Mouse (Mus musculus): ENCODE measurements at regions not wholly inside any gene's neighbourhood (a gene's known extent, or its start where the extent isn't known, plus 50 kb on each side); places are given as distances from the start of the nearest gene placed in this dataset.
"Not testable (repeated sequence)": the region's sequence is repeated elsewhere in the genome, so short reads cannot be mapped to it uniquely, and the experiment has no call there.

DNA sequence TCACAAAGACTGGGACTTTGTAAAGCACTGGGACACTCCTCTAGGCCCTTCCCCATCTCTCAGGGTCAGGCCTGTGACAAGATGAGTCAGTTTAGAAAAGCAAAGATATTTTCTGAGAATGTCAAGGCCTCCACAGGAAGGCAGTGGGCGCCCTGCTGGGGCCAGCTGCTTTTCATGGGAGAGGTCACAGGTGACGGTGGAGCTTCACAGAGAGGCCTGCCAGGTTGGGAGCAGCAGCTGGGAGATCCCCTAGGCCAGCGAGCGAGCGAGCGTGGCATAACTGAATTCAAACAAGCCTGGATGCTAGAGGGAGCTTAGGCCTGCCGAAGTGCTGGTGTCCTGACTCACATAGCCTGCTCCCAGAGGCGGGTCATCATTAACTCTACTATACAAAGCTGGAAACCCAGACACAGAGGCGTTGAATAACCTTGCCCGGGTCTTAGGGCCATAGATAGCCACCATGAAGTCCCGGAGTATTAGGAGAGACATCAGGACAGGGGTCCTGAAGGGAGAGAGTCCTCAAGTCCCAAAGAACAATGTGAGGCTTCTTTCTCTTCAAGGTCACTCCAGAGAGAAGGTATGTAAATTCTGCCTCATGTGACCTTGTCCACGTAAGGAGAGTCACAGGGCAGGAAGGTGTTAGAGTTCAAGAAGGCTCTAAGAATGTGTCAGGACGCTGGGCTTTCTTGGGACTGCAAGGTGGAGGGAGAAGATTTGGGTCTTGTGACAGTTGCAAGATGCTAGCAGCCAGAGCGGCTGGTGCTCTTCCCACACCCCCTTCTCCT, 174.3 kb upstream of the Sulf2 start:
- no peak for DNase-seq (ENCODE audit: low read depth, low spot score)

DNA sequence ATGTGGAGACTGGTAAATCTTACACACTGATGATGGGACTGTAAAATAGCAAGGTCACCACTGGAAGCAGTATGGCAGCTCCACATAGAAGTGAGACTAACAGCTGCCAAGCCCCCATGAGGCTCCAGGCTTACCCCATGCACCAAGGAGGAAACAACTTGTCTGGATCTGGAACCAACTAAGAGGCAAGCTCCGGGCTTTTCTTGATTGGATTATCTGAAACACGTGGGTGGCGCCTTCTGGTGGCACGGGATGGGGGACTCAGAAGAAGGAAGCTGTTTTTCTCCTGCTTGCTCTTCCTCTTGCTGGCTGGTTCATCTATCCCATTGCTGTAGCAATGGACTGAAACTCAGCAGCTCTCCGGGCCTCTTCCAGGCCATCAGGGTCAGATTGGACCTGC, 171.5 kb upstream of the Sulf2 start:
- DNase-seq (ENCODE audit: low read depth, low spot score): no peak

DNA sequence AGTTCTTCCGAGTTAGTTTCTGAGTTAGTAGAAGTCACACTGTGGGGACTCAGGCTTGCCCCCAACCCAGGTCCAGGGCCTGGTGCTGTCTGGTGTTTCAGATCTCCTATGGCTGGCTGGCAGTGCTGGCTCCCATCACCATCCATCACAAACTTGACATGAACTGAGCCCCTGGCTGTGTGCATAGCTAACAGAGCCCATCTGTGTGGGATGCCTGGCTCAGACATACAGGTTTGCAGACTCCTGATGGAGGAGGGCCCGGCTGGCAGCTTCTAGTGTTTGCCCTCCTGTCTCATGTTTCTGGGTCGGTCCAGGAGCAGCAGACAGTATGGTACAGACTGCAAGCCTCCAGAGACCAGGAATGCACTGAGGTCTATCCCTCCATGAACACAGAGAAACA, 169.5 kb upstream of the Sulf2 start:
- no peak for DNase-seq (ENCODE audit: low read depth, low spot score)

DNA sequence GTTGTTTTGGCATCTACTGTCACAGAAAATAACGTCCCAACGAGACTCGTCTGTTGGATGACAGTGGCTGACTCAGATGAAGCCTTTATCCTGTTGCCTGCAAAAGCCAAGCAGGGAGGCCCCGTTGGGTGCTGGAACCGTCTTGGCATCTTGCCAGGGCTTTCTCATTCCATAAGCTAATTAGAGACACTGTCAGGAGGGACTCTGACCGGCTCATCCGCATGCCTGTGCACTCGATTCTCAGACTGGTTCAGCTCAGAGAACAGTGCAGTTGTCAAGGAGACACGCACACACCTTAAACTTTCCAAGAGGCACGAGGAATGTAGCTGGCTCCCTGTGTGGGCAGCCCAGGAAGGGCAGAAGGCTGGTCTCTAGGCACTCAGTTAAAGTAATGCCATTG, 169.0 kb upstream of the Sulf2 start:
- DNase-seq (ENCODE audit: low read depth, low spot score): no peak

DNA sequence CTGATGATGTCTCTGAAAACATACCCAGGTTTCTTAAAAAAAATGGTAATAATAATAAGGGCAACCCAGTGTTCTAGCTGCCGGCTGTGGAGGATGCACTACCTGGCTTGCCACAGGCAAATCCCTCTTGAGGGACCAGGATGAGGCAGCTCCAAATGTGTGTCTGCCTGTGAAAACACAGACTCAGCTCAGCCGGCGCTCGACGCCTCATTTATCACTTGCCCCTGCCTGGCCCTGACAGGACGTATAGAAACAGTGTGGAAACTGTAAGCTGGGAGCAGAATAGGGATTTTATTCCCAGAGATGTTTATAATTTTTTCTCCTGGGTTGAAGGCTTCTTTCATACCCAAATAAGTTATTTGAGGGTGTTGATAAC, 167.2 kb upstream of the Sulf2 start:
- no peak for DNase-seq (ENCODE audit: low read depth, low spot score)

DNA sequence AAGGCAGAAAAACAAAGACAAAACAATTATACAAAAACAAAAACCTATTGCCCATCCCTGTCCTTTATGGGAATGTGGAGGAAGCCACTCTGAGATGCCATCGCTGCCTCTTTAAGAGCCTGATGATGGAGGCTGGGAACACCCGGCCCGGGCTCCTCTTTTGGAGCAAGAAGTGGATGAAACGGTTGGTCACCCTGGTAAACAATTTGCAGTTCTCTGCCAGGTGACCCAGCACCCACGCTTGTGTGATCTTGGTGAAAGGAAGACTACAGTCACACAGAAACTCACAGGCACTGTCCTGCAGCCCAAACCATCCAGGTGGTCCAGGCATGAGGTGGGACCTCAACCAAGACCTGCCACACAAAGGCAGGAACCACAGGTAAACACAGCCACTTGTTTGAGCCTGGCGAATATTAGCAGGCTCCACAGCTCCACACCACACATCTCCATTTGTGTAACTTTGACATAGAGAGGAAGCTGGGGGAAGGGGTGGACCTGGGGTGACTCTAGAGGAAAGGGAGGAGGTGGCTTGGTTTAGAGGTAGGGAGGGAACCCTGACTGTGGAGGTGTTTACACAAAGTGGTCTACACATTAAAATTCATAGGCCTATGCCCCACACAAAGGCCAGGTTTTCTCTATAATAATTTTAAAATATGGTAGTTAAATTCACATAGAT, 166.7 kb upstream of the Sulf2 start:
- DNase-seq (ENCODE audit: low read depth, low spot score): no peak

DNA sequence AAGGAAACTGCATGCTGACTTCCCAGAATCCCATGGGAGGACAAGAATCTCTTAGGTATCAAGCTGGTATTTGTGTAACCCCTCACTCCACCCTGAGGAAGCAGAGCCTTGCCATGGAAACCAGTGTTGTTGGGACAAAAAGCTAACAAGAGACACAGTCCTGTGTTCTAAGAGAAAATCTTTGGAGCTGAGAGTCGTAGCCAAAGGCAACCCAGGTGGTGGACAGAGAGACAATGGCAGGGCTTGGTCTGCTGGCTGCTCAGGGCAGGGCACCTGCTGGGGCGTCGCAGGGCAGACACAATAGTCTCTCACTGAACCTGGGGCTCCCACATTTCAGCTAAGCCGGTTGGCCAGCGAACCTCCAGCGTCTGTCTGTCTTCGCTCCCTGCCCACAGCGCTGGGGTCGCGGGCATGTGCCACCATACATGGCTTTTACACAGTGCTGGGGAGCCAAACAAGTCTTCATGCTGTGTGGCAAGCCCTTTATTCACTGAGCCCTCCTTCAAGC, 161.0 kb upstream of the Sulf2 start:
- no peak for DNase-seq (ENCODE audit: low read depth, low spot score)

DNA sequence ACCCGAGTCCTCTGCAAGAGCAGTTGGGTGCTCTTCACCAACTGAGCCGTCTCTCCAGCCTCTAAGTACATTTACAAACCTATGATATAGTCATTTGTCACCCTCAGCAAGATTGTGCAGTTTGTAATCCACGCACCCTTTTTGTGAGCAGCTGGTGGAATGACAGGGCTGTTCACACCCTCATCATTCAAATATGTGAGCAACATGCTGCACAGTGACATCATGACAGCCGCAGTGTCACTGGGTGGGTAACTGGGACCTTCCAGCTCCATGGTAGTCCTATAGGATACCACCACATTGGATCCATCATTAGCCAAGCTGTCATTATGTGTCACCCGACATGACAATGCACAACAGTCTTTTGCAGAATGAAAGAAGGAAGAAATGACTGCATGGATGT, 155.0 kb upstream of the Sulf2 start:
- DNase-seq (ENCODE audit: low read depth, low spot score): no peak

DNA sequence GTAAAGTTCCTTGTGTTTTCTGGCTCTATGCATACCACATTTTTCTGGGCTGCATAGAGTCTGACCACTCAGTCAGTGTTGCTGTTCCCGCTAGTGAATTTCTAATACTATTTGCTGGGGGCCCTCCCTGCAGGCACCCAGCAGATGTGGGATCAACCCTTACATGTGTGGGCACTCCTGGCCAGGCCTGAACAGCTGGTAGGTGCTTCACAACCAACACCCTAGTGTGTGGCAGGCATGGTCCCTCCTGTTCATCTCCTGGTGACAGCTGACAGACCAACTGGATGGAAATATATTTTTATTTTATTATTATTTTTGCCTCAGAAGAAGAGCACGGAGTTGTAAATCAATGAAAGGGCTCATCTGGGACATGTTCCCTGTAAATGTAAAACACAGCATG, 154.4 kb upstream of the Sulf2 start:
- DNase-seq (ENCODE audit: low read depth, low spot score): no peak

DNA sequence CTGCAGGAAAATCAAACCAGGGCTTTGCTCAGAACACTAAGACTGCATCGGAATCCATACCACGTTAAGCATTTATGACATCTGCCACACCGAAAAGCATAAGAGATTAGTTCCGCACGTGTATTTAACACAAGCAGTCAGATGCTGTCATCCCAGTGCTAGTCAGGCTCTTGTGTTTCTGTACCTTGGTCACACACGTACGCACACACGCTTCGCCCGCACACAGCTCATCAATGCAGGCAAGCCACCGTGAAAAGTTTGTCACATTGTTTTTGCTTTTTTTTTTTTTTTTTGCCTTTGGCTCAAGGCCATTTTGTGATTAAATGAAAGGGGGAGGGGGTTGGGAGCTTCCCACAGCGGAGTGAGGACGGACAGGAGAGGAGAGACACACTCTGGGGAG, 152.1 kb upstream of the Sulf2 start:
- DNase-seq (ENCODE audit: low read depth, low spot score): no peak

DNA sequence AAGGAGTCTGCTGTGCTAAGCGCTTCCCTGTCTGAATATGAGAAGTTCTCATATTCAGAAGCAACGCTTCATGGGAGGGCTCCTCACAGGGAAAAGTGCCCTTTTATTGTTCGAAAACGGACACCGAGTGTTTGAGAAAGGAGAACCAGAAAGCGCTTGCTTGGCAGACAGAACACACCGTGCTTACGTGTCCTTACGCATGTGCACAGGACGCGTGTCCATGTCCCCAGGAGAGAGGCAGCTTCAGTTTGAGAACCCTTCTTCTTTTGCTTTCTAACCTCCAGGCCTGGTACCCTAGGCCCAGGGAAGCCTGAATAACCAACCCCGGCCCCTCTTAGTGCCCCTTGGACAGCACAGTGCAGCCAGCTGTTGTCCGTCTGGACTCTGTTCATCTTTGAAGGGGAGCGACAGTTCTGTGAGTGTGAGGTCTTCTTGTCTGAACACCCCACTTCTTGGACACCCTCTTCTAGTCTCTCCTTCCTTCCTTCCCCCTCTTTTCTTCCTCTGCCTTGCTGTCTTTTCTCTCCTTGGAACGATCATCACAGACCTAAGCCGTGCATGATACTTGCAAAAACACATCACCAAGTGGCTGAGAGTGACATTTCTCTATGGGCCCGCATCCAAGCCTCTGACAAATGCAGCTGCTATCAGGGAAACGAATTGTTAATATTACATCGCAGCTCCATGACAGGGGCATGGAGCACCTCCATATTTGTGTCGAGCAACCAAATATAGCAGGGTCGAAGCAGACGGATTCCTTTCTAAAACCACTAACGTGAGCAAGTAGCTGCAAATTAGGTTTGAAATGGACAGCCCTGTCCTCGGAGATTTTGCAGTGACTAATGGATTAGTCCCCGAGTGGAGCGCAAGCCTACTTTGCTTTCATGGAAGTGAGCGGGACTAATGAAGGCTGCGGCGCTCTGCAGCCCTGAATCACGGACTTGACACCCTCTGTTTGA, 149.9 kb upstream of the Sulf2 start:
- no peak for DNase-seq (ENCODE audit: low read depth, low spot score)

DNA sequence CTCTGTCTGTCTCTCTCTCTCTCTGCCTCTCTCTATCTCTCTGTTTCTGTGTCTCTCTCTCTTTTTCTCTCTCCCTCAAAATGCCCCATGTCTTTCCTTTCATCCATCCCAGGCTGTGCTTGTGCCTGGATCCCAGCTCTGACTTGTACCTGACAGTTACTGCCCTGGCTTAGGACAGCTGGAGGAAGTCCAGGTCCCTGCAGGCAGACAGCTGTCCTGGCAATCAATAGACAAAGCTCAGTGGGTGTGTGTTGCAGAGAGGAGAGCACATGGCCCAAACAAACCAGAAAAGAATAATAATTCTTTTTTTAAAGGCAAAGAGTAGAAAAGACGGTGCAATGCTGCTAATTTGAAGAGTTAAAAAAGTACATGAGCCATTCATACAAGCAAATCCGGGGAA, 148.4 kb upstream of the Sulf2 start:
- no peak for DNase-seq (ENCODE audit: low read depth, low spot score)

DNA sequence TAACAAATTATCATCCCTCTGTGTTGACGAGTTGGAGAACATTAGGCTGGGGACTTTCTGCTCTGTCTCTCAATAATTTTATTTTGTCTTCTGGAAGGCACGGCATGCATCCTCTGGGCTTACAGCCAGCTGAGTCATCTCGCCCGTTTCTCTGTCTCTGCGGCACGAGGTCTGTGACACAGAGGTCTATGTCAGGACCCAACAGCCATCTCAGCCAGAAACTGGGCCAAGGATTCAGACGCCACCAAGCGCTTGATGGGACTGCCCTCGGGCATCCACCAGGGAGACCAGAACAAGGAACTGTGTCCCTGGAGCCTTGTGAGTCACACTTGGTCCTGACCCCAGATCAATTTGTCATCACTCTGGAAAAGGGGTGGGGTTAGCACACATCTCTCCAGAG, 145.7 kb upstream of the Sulf2 start:
- no peak for DNase-seq (ENCODE audit: low read depth, low spot score)

DNA sequence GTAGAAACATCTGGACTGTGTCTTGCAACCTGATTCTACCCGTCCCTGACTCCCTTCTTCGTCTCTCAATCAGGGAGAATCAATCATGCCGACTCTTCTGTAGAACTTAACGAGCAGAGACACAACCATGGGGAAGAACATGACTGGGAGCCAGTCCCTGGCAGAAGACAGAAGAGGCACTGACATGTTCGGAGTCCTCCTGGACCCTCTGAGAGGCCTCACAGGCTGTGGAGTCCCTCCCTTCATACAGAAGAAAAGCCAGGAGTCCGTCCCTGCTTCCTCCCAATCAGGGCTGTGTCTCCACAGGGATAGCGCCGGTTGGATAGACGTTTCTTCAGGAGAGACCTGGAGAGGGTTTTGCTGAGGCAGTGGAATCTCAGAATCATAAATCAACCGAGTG, 139.2 kb upstream of the Sulf2 start:
- DNase-seq (ENCODE audit: low read depth, low spot score): no peak

DNA sequence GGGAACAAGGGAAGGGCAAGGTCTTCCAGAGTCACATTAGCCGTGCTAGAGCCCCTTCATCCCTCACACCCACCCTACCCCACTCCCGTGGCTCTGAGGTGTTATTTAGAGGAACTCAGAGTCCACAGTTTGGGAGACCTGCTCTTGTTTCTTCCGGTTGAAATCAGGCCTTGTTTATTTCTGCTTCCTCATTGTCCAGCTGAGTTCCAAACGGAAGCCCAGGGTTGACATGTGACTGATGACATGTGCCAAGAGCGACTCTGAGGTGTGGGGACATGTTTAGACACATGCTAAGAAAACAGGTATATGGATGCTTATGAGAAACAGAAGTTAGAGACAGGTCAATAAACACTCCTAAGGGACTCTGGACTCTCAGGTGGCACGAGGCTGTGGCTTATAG, 137.5 kb upstream of the Sulf2 start:
- no peak for DNase-seq (ENCODE audit: low read depth, low spot score)

DNA sequence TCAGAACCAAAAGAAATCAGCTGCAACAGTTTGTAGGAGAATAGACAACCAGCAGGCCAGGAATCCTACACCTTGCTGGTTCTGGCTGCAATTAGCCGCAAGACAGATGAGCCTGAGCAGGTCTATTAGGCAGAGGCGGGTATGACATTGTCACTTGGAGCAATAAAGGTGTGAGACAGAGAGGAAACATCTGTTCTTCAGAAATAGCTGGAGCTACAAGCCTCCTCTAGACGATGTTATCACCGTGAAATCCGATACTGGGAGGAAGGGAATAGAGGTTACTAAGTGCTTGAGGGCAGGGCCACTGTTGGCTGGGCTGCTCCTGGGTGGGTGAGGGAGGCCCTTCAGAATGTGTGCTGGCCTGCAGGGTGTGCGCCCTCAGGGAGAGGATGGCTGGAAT, 135.8 kb upstream of the Sulf2 start:
- no peak for DNase-seq (ENCODE audit: low read depth, low spot score)

DNA sequence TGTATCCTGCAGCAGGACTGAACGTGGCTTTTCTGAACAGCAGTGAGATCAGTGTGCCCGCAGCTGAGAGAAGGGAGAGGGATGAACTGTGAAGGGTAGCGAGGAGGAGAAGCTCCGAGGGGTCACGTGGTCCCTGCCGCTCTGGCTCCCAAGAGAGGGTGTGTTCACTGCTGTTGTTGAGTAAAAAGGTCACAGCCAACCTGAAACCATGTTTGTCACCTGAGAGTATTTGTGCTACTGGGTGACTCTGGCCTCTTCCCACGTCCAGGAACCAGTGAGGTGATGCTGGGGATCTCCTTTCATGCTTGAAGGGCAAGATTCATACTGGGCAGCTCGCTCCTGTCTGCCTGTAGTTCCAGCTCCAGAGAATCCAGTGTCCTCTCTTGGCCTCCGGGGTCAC, 135.4 kb upstream of the Sulf2 start:
- DNase-seq (ENCODE audit: low read depth, low spot score): no peak

DNA sequence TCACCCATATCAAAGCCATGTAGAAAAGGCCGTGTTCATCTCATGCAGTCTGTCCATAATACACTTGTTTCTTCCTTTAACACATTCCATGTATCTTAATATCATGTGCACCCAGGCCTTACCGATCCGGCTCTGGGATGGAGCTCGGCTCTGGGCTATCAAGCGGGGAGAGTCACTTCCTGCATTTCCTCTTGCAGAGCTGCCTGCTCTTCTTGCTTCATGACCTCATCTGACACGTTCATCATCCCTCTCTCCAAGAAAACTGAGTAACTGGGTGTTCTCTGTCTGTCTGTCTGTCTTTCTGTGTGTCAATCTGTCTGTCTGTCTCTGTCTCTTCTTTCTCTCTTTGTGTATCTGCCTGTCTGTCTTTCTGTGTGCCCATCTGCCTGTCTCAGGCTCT, 133.7 kb upstream of the Sulf2 start:
- no peak for DNase-seq (ENCODE audit: low read depth, low spot score)

DNA sequence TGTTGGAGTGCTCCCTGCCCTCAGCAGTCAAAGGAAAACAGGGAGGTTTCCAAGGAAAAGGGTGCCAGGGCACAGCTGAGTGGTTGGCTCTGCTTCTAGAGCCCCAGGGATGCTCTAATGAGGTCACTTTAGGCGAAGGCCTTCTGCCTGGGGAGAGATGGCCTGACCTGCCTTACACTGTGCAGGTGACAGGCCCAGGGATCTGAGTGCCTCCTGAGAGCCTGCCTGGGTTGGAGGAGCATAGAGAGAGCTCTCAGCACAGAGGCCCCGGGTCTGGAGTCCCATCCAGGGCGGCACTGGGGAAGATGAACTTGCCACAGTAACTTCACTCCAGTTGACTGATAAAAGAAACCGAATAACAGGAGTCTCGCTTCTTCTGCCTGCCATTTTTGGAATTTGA, 125.7 kb upstream of the Sulf2 start:
- DNase-seq (ENCODE audit: low read depth, low spot score): not testable (repeated sequence)

DNA sequence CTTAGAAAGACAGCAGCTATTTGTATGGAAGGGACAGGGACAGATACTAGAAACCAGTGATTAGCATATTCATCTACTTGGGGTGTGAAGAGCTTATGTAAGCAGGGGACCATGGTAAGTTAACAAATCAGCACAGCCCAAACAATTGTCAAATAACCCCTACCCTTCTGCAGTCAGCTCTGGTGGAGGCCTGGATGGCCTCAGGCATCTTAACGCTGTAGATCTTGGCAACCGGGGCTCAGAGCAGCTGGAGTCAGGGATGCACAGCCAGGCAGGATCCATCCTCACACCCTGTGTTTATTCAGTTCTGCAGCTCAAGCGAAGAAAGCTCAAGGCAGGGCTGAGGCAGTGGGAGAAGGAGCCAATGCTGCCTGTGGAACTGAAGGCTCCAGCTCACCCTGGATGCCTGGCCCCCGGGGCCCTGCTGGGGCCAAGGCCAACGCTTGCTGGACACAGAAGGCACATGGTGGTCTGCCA, 125.2 kb upstream of the Sulf2 start:
- DNase-seq (ENCODE audit: low read depth, low spot score): no peak

DNA sequence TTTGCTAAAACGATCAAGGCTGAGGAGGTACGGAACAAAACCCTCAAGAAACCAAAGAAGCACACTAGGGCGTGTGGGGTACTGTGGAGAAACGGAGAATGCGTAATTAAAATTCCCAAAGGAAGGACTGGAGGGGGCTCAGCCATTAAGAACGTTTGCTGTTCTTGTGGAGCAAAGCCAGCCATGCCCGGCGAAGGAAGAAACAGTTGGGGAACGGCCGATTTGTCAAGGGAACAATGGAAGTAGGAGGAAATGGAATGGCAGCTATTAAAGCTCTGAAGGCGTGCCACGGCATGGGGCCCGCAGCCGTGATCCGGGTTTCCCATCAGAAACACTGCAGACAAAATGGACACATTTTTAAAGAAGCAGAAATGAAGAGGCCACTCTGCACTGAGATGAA, 124.2 kb upstream of the Sulf2 start:
- no peak for DNase-seq (ENCODE audit: low read depth, low spot score)

DNA sequence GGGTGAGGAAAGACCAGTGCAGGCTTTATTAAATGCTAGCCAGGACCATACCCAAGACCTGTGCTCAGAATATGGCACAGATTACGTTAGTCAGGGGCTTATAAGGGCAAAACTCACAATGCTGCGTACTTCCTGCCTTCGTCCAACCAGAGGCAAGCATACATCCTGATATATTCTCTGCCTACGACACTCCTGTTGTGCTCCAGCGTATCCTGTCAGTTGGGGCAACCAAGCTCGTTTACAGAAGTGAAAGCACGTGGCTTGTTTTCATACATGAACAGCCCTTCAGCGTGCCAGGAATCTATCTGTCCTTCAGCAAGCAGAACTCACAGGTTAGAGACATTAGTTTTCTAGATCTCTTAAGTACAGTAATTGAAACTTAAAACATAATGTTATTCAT, 119.9 kb upstream of the Sulf2 start:
- DNase-seq (ENCODE audit: low read depth, low spot score): no peak
